Mouse (Mus musculus) hindbrain, embryonic 14.5 days (tissue): Measurements from ENCODE around the gene Pkp3. TPM values are rescaled to one million over a fixed set of nuclear protein-coding genes. Genes with fewer than 3 reads are reported as not detected.
A peak's percentile ranks its signal among the peaks of the same experiment; 100 is the strongest.

Source experiments
- ATAC-seq: fragments of 200-750 bp; cut with Nextera tagmentation; 2 replicates; pipeline ENCODE4 v1.8.0; 2017; ENCODE audit warnings: moderate number of reproducible peaks, mild to moderate bottlenecking, moderate TSS enrichment, moderate library complexity; ENCODE audit not compliant: low FRiP score
- DNase-seq: peaks from one replicate; pipeline ENCODE4 v3.0.0-alpha.2; 2015; ENCODE audit warnings: low spot score
- H3K27ac ChIP-seq: fragments of 300-500 bp; sonication (generic); 2 replicates; pipeline ENCODE4 v1.5.1; 2014; ENCODE audit warnings: mild to moderate bottlenecking, moderate library complexity
- H3K27me3 ChIP-seq: fragments of 300-500 bp; sonication (generic); 2 replicates; pipeline ENCODE4 v1.6.1; 2014; ENCODE audit warnings: mild to moderate bottlenecking, low read length, mixed read lengths; ENCODE audit not compliant: control insufficient read depth, insufficient read depth
- H3K36me3 ChIP-seq: fragments of 300-500 bp; sonication (generic); replicated peaks from 2 replicates; pipeline ENCODE4 v1.6.1; 2014; ENCODE audit not compliant: control insufficient read depth, insufficient read depth
- H3K4me1 ChIP-seq: fragments of 300-500 bp; sonication (generic); replicated peaks from 2 replicates; pipeline ENCODE4 v1.6.1; 2014; ENCODE audit warnings: antibody characterized with exemption, low read length, mixed read lengths; ENCODE audit not compliant: control insufficient read depth, insufficient read depth
- H3K4me2 ChIP-seq: fragments of 300-500 bp; sonication (generic); replicated peaks from 2 replicates; pipeline ENCODE4 v1.6.1; 2014; ENCODE audit warnings: mild to moderate bottlenecking, moderate library complexity
- H3K4me3 ChIP-seq: fragments of 300-500 bp; sonication (generic); replicated peaks from 2 replicates; pipeline ENCODE4 v1.5.1; 2014; ENCODE audit warnings: mild to moderate bottlenecking, low read length
- H3K9ac ChIP-seq: fragments of 300-500 bp; sonication (generic); 2 replicates; pipeline ENCODE4 v1.6.1; 2014
- H3K9me3 ChIP-seq: fragments of 300-500 bp; sonication (generic); 2 replicates; pipeline ENCODE4 v1.6.1; 2016; ENCODE audit warnings: low read length; ENCODE audit not compliant: control insufficient read depth
- WGBS: fragments of 180-500 bp; shearing (Covaris S2); extraction: QIAGEN DNeasy Blood & Tissue Kit; methylation state at CpG from one replicate; pipeline ENCODE4 v1.1.7; 2014; 5-methylcytosine and 5-hydroxymethylcytosine counted together
- polyA plus RNA-seq: library from polyadenylated mRNA; unstranded; fragments of >200 nt; fragmentation: Nextera tagmentation; extraction: Ambion mirVana; gene quantifications from 2 replicates; pipeline ENCODE4 v1.2.1, GENCODE M21; 2014

Pkp3 gene
- polyA plus RNA-seq, 1 experiment from 2014 or later = not detected

DNA sequence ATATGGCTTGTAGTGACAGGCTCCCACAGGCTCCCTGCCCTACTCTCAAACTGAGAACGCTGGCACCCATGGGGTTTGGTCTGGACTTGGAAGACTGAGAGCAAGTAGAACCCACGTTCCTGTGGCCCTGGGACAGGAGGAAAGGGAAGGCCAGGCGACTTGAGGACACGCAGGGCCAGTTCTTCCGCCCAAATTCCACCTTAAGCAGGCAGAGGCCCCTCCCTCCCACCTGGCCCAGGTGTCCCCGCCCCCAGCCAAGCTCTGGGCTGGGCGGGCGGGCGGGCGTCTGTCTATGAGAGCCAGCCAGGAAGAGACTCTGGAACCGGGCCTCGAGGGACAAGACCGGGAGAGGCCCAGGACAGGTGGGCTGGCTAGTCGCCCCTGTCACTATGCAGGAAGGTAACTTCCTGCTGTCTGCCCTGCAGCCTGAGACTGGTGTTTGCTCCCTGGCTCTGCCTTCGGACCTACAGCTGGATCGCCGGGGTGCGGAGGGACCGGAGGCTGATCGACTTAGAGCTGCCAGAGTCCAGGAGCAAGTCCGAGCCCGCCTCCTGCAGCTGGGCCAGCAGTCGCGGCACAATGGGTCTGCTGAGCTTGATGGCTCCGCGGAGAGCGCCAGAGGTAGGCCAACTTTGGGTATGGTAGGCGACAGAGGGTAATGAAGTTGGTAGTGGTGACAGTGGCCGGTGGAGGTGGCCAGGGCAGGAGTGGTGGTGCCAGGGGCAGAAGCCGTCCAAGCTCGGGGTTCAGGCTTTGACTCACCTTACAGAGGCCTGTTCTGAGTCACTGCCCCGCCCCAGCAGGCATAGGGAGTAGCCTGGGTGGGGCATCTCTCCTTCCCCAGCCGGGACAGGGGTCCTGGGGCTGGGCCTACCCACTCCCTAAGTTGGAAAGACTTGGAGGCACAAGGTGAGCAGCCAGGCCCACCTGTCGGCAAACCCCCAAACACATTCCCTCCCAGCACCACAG is 1.7 kb downstream of the Pkp3 start:
- Histone ChIP-seq H3K27ac (no peak overlapping the region), H3K4me3 (no peak overlapping the region), H3K4me1 (no peaks in the 10 kb centered on the region), H3K9me3 (no peaks in the 10 kb centered on the region), H3K4me2 (no peak overlapping the region), H3K27me3 (no peaks in the 10 kb centered on the region), H3K9ac (no peak overlapping the region), H3K36me3 (no peaks in the 10 kb centered on the region)
- no peak for DNase-seq
- 31% methylated on average over 32 of the region's 34 CpGs for WGBS
- no peak for ATAC-seq

DNA sequence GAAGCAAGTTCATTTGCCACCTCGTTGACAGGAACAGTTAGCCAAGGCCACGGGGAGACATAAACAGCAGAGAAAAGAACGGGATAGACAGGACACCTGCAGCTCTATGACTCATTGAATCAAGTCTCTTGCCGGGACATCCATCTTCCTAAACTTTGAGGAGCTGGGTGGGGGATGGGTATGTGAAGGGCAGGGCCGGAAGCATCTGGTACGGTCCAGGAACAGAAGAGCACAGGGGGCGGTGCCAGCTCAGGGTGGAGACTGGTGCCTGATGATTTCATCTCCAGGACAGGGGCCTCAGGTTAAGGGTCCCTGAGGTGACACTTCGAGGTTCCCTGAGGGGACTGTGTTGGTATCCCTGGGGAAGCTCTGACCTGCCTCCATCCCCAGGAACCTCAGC is 9.9 kb downstream of the Pkp3 start:
- Histone ChIP-seq H3K9ac (no peak overlapping the region), H3K9me3 (no peaks in the 10 kb centered on the region), H3K4me1 (no peaks in the 10 kb centered on the region; the same call in 1 of the 2 replicates), H3K4me3 (no peak overlapping the region), H3K36me3 (no peaks in the 10 kb centered on the region), H3K27me3 (peaks cover 41% of the 10 kb centered on the region), H3K27ac (no peak overlapping the region), H3K4me2 (no peak overlapping the region)
- WGBS = 41% methylated on average over 8 of the region's 8 CpGs
- DNase-seq (no peak), ATAC-seq (no peak)

DNA sequence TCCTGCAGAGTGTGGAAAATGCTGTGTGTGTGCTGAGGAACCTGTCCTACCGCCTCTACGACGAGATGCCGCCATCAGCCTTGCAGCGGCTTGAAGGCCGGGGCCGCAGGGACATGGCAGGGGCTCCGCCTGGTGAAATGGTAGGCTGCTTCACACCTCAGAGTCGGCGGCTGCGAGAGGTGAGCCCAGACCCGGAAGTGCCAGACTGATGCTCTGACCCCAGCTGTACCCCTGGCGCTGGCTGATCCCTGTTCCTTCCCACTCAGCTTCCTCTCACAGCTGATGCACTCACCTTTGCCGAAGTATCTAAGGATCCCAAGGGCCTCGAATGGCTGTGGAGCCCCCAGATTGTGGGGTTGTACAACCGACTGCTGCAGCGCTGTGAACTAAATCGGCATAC is 10.5 kb downstream of the Pkp3 start:
- peaks cover 45% of the 10 kb centered on the region for H3K27me3 ChIP-seq

DNA sequence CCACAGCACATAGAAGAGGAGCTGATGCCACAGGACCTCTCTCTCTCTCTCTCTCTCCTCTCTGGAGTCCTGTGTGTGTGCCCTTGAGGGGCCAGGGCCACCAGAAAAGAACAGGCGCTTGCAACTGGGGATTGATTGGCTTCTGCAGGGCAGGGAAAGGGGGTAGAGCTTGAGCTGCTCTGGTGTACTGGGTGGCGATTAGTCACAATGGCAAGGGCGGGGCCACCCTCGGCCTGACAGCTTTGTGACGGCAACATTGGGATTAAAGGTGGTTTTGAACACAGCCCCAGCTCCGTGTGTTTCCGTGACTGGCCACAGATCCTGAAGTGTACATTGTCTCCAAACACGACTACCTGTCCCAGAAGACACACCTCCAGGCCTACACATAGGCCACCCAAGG is 12.2 kb downstream of the Pkp3 start:
- no peak for ATAC-seq
- Histone ChIP-seq H3K36me3 (no peaks in the 10 kb centered on the region), H3K4me3 (no peak overlapping the region), H3K9ac (no peak overlapping the region), H3K9me3 (no peaks in the 10 kb centered on the region), H3K4me1 (no peaks in the 10 kb centered on the region; the same call in 1 of the 2 replicates), H3K27ac (no peak overlapping the region), H3K4me2 (no peak overlapping the region), H3K27me3 (peaks cover 45% of the 10 kb centered on the region)
- WGBS = 69% methylated on average over 8 of the region's 8 CpGs
- DNase-seq = no peak

More for the DNA sequence above, 10.5 kb downstream of the Pkp3 start:
- Histone ChIP-seq H3K4me2 (no peak overlapping the region), H3K9me3 (no peaks in the 10 kb centered on the region), H3K36me3 (no peaks in the 10 kb centered on the region), H3K9ac (no peak overlapping the region), H3K27ac (no peak overlapping the region), H3K4me3 (no peak overlapping the region), H3K4me1 (no peaks in the 10 kb centered on the region; the same call in 1 of the 2 replicates)
- DNase-seq (no peak), ATAC-seq (no peak)
- 20% methylated on average over 18 of the region's 18 CpGs for WGBS

DNA sequence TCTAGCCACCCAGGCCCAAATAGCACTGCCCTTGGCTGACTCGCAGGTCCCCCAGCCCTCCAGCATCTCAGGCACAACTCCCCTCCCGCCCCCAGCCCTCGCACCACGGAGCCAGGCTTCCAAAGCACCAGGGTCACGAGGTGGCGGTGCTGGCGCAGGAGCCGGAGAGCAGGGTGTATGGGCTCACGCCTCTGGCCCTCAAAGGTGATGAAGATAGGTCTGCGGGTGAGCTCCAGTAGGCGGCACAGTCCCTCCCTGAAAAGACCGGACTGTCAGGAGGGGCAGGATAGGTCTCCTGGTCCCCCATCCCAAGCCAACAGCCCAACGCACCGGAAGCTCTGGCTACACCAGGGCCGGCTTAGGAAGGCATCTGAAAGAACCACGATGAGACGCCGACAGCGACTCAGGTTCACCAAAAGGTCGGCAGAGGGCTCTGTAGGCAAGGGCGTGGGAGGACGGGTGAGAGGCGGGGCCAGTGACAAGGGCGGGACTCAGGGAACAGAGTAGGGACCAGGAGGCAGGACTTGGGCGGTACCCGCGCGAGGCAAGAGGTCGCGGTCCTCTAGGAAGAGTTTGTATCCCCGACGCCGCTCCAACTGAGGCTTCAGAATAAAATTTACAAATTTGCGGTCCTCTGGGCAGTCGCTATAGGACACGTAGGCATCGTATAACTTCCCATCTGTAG is 14.2 kb downstream of the Pkp3 start:
- DNase-seq (peak; percentile 58), ATAC-seq (0 out of 2 replicates have a peak, but pooled peaks have one; percentile 55)
- Histone ChIP-seq H3K27me3 (peaks cover 42% of the 10 kb centered on the region), H3K9me3 (no peaks in the 10 kb centered on the region), H3K4me1 (no peaks in the 10 kb centered on the region; the same call in 1 of the 2 replicates), H3K4me3 (peak overlapping the region; percentile 13), H3K9ac (no peak overlapping the region), H3K4me2 (peak overlapping the region; percentile 44), H3K27ac (no peak overlapping the region), H3K36me3 (no peaks in the 10 kb centered on the region)
- WGBS = 4% methylated on average over 37 of the region's 37 CpGs

DNA sequence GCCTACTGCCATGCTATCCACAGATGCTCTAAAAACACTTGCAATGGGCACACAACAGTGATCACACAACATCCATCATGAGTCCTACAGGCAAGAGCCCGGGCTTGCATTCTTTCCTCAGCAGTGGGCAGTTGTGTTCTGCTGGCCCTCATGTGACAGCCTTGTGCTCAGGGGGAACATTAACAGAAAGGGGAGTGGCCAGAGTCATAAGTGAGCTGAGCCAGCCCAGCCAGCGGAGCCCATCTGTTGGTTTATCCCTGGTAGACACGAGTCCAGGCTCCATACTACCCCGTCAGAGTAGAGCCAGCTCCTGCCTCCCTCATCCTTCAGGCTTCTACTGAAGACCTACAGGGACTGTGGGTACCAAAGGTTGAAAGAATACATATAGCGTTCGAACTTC is 15.9 kb downstream of the Pkp3 start:
- Histone ChIP-seq H3K9ac (no peak overlapping the region), H3K4me3 (no peak overlapping the region), H3K27me3 (peaks cover 37% of the 10 kb centered on the region), H3K4me2 (no peak overlapping the region), H3K4me1 (no peaks in the 10 kb centered on the region; the same call in 1 of the 2 replicates), H3K9me3 (no peaks in the 10 kb centered on the region), H3K36me3 (no peaks in the 10 kb centered on the region), H3K27ac (no peak overlapping the region)
- ATAC-seq (no peak), DNase-seq (no peak)
- WGBS = 75% methylated on average over 6 of the region's 6 CpGs

DNA sequence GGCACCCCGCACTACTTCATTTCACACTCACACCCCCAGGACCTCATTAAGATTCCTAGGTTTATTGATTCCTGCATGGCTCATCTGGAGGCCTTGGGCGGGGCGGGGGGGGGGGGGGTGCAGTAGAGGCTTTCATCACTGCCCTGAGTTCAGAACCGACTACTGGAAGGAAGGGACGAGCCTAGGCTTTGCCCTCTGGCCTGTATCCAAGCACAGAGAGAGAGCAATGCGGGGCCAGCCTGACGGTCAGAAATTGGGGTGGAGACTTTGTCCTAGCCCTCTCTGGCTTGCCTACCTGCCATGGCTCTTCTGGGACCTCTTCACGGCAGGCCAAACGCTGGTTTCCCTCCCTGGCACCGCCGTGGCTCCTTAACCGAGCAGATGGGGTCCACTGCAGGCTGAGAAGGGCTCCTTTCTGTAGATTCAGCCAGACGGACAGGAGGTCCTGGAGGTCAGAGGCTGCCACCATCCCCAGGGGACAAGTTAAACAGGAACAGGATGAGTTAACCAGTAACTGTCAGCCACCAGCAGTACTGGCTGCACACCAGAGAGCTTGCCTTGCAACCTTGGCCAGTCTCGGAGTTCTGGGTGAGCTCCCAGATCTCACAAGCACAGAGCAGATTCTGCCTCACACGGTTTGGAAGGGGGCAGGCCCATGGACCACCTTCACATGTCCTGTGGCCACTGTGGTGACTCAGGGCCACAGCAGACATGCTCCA is 16.6 kb downstream of the Pkp3 start:
- no peak for ATAC-seq
- H3K4me2 ChIP-seq = no peak overlapping the region
- WGBS = 53% methylated on average over 15 of the region's 15 CpGs
- H3K4me1 ChIP-seq = no peaks in the 10 kb centered on the region; the same call in none of the 2 replicates
- peaks cover 38% of the 10 kb centered on the region for H3K27me3 ChIP-seq
- no peaks in the 10 kb centered on the region for H3K9me3 ChIP-seq
- no peaks in the 10 kb centered on the region for H3K36me3 ChIP-seq
- no peak overlapping the region for H3K27ac ChIP-seq
- no peak for DNase-seq
- no peak overlapping the region for H3K9ac ChIP-seq
- no peak overlapping the region for H3K4me3 ChIP-seq

DNA sequence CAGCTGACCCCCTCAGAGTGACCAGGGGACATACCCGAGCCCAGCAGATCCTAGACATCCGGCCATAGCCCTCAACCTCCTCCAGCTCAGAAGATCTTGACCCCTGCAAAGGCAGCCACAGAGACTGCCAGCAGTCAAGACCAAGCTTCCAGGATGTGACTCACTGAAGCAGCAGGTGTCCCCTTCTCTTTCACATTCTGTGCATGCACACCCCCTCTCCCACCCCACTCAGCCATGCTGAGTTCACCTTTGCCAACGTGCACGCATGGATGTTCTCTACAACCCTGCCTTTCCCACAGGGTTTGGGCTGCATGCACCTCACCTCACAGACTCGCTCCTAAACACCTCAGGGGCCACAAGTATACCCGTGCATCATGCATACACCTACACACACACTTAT is 18.0 kb downstream of the Pkp3 start:
- 78% methylated on average over 6 of the region's 6 CpGs for WGBS
- peaks cover 52% of the 10 kb centered on the region for H3K27me3 ChIP-seq

DNA sequence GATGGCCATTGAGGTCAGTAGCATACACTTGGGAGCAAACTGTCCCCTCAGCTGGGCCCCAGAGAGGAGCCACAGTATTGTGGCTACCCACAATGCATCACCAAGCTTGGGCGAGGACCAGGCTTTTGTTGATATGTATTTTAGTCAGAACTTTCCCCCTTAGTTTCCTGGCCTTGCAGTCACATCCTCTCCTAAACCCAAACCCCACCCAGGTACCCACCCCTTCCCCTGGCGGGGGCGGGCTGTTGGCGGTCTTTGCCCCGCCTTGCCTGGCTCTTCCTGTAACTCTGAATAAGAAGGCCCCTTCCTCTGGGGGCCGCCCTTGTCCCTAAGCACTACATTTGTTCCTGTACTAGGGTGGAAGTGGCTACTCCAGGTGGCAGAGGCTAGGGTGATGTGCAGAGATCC is 18.6 kb downstream of the Pkp3 start:
- DNase-seq = no peak
- no peak overlapping the region for H3K9ac ChIP-seq
- H3K4me1 ChIP-seq = no peaks in the 10 kb centered on the region; the same call in none of the 2 replicates
- no peak overlapping the region for H3K27ac ChIP-seq
- no peak overlapping the region for H3K4me3 ChIP-seq
- no peaks in the 10 kb centered on the region for H3K9me3 ChIP-seq
- H3K4me2 ChIP-seq = no peak overlapping the region
- ATAC-seq = no peak
- peaks cover 54% of the 10 kb centered on the region for H3K27me3 ChIP-seq
- WGBS = 51% methylated on average over 6 of the region's 6 CpGs
- no peaks in the 10 kb centered on the region for H3K36me3 ChIP-seq

More for the DNA sequence above, 18.0 kb downstream of the Pkp3 start:
- Histone ChIP-seq H3K4me2 (no peak overlapping the region), H3K9me3 (no peaks in the 10 kb centered on the region), H3K4me3 (no peak overlapping the region), H3K36me3 (no peaks in the 10 kb centered on the region), H3K4me1 (no peaks in the 10 kb centered on the region; the same call in none of the 2 replicates), H3K27ac (no peak overlapping the region), H3K9ac (no peak overlapping the region)
- ATAC-seq (no peak), DNase-seq (no peak)
